Mouse (Mus musculus): ENCODE measurements around the gene Gbf1. TPM values are rescaled to one million over a fixed set of nuclear protein-coding genes. Genes with fewer than 3 reads are reported as not detected.

The Gbf1 gene
- polyA plus RNA-seq, 1 experiment from 2014 or later, result 45.0 TPM

DNA sequence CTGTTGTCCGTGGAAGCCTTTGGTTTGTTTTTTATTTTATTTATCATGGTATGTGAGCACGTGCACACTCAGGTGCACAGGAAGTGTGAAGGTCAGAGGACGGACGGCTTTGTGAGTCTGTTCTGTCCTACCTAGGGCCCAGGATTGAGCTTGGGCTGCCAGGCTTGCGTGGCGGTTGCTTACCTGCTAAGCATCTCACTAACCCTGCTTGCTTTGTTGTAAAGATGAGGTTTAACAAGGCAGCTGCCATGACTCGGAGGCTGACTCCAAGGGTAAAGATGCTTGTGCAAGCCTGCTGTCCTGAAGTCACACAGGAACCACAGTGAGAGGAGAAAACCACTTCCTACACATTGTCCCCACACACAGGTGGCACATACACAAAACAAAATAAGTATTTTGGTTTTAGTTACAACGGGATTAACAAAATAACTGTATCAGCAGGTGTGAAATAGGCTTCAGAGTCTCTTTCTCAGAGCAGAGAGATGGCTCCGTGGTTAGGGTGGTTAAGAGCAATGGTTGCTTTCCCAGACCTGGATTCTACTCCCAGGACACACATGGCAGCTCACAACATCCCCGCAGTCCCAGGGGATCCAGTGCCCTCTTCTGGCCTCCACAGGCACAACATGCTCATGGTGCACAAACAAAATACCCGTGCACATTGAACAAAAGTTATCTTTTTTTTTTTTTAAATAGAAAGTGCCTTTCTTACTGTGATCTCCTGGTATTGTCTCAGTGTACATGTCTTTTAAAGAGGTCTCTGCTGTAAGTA is 130.0 kb downstream of the Gbf1 start:
- H3K4me3 ChIP-seq (ENCODE audit: control insufficient read depth in 1 of 2, insufficient read depth in 1 of 2, low read depth in 1 of 2, low read length in 2 of 2), result no peak overlapping the region
- 93% methylated on average over 11 of the region's 11 CpGs for WGBS
- H3K36me3 ChIP-seq (ENCODE audit: control insufficient read depth, insufficient read depth, low read length), result peaks cover 98% of the 10 kb centered on the region
- H3K4me2 ChIP-seq (ENCODE audit: low read length), result no peak overlapping the region
- no peak overlapping the region for H3K9ac ChIP-seq (ENCODE audit: low read length)
- ATAC-seq (ENCODE audit: insufficient number of reproducible peaks, insufficient read depth, low FRiP score, low read depth), result no peak
- H3K27me3 ChIP-seq (ENCODE audit: control insufficient read depth, insufficient read depth, low read length), result no peaks in the 10 kb centered on the region
- no peaks in the 10 kb centered on the region for H3K9me3 ChIP-seq (ENCODE audit: control insufficient read depth, low read length)
- no peak overlapping the region for H3K27ac ChIP-seq (replicated peaks in 1 of 2; ENCODE audit: control insufficient read depth in 1 of 2, insufficient read depth in 1 of 2, low read depth in 2 of 2, low read length in 2 of 2)
- H3K4me1 ChIP-seq (ENCODE audit: control insufficient read depth in 2 of 2, insufficient read depth in 2 of 2, low read length in 2 of 2), result no peaks in the 10 kb centered on the region

DNA sequence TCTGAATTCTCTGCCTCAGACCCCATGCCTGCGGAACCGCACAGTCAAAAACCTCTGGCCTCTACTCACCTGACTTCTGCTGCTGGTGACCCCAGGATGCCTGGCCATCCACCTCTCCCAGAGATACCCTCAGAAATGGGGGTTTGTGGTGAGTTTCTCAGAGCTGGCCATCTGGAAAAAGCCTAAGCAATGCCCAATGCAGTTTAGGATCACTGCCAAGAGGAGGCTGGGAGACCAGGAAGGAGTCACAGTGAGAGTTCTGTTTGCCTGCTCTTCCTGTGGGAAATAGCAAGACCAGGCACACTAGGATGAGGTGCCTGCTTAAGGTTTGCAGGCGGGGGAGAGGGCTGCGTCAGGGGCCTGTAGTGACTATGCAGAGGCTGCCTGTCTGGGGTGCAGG is 132.4 kb downstream of the Gbf1 start:
- ATAC-seq (ENCODE audit: insufficient number of reproducible peaks, insufficient read depth, low FRiP score, low read depth), result no peak
- WGBS, result 91% methylated on average over 4 of the region's 4 CpGs

DNA sequence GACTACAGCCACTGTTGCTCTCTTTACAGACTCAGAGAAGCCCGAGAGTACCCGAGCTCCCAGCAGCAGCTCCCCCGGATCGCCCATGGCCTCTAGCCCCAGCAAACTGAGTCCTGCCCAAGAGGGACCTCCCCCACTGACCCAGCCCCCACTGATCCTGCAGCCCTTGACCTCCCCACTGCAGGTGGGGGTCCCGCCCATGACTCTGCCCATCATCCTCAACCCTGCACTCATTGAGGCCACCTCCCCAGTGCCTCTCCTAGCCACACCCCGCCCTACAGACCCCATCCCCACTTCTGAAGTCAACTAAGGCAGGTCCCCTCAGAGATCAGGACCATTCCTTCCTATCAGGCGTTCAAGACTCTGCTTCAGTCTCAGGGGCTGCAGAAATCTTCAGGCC is 133.3 kb downstream of the Gbf1 start:
- no peaks in the 10 kb centered on the region for H3K4me1 ChIP-seq (ENCODE audit: control insufficient read depth in 2 of 2, insufficient read depth in 2 of 2, low read length in 2 of 2)
- ATAC-seq (ENCODE audit: insufficient number of reproducible peaks, insufficient read depth, low FRiP score, low read depth), result no peak
- no peak overlapping the region for H3K27ac ChIP-seq (replicated peaks in 1 of 2; ENCODE audit: control insufficient read depth in 1 of 2, insufficient read depth in 1 of 2, low read depth in 2 of 2, low read length in 2 of 2)
- no peaks in the 10 kb centered on the region for H3K9me3 ChIP-seq (ENCODE audit: control insufficient read depth, low read length)
- H3K36me3 ChIP-seq (ENCODE audit: control insufficient read depth, insufficient read depth, low read length), result peaks cover 68% of the 10 kb centered on the region
- no peak overlapping the region for H3K4me2 ChIP-seq (ENCODE audit: low read length)
- WGBS, result 82% methylated on average over 7 of the region's 7 CpGs
- H3K4me3 ChIP-seq (ENCODE audit: control insufficient read depth in 1 of 2, insufficient read depth in 1 of 2, low read depth in 1 of 2, low read length in 2 of 2), result no peak overlapping the region
- H3K27me3 ChIP-seq (ENCODE audit: control insufficient read depth, insufficient read depth, low read length), result no peaks in the 10 kb centered on the region
- H3K9ac ChIP-seq (ENCODE audit: low read length), result no peak overlapping the region

More for the DNA sequence above, 132.4 kb downstream of the Gbf1 start:
- no peak overlapping the region for H3K27ac ChIP-seq (replicated peaks in 1 of 2; ENCODE audit: control insufficient read depth in 1 of 2, insufficient read depth in 1 of 2, low read depth in 2 of 2, low read length in 2 of 2)
- H3K9ac ChIP-seq (ENCODE audit: low read length), result no peak overlapping the region
- no peak overlapping the region for H3K4me3 ChIP-seq (ENCODE audit: control insufficient read depth in 1 of 2, insufficient read depth in 1 of 2, low read depth in 1 of 2, low read length in 2 of 2)
- H3K4me1 ChIP-seq (ENCODE audit: control insufficient read depth in 2 of 2, insufficient read depth in 2 of 2, low read length in 2 of 2), result no peaks in the 10 kb centered on the region
- H3K27me3 ChIP-seq (ENCODE audit: control insufficient read depth, insufficient read depth, low read length), result no peaks in the 10 kb centered on the region
- no peaks in the 10 kb centered on the region for H3K9me3 ChIP-seq (ENCODE audit: control insufficient read depth, low read length)
- H3K4me2 ChIP-seq (ENCODE audit: low read length), result no peak overlapping the region
- H3K36me3 ChIP-seq (ENCODE audit: control insufficient read depth, insufficient read depth, low read length), result peaks cover 77% of the 10 kb centered on the region

GRCm38 (mm10) chr19:46286047-46286446 is 133.7 kb downstream of the Gbf1 start:
- no peak overlapping the region for H3K9ac ChIP-seq (ENCODE audit: low read length)
- no peak overlapping the region for H3K4me3 ChIP-seq (ENCODE audit: control insufficient read depth in 1 of 2, insufficient read depth in 1 of 2, low read depth in 1 of 2, low read length in 2 of 2)
- ATAC-seq (ENCODE audit: insufficient number of reproducible peaks, insufficient read depth, low FRiP score, low read depth), result no peak
- no peaks in the 10 kb centered on the region for H3K4me1 ChIP-seq (ENCODE audit: control insufficient read depth in 2 of 2, insufficient read depth in 2 of 2, low read length in 2 of 2)
- H3K27ac ChIP-seq (replicated peaks in 1 of 2; ENCODE audit: control insufficient read depth in 1 of 2, insufficient read depth in 1 of 2, low read depth in 2 of 2, low read length in 2 of 2), result no peak overlapping the region
- no peaks in the 10 kb centered on the region for H3K27me3 ChIP-seq (ENCODE audit: control insufficient read depth, insufficient read depth, low read length)
- H3K4me2 ChIP-seq (ENCODE audit: low read length), result no peak overlapping the region
- 86% methylated on average over 6 of the region's 6 CpGs for WGBS
- H3K36me3 ChIP-seq (ENCODE audit: control insufficient read depth, insufficient read depth, low read length), result peaks cover 63% of the 10 kb centered on the region
- H3K9me3 ChIP-seq (ENCODE audit: control insufficient read depth, low read length), result no peaks in the 10 kb centered on the region

GRCm38 (mm10) chr19:46286926-46287325 is 134.6 kb downstream of the Gbf1 start:
- no peak overlapping the region for H3K4me3 ChIP-seq (ENCODE audit: control insufficient read depth in 1 of 2, insufficient read depth in 1 of 2, low read depth in 1 of 2, low read length in 2 of 2)
- H3K4me2 ChIP-seq (ENCODE audit: low read length), result no peak overlapping the region
- peaks cover 55% of the 10 kb centered on the region for H3K36me3 ChIP-seq (ENCODE audit: control insufficient read depth, insufficient read depth, low read length)
- ATAC-seq (ENCODE audit: insufficient number of reproducible peaks, insufficient read depth, low FRiP score, low read depth), result no peak
- no peaks in the 10 kb centered on the region for H3K4me1 ChIP-seq (ENCODE audit: control insufficient read depth in 2 of 2, insufficient read depth in 2 of 2, low read length in 2 of 2)
- no peaks in the 10 kb centered on the region for H3K27me3 ChIP-seq (ENCODE audit: control insufficient read depth, insufficient read depth, low read length)
- H3K9me3 ChIP-seq (ENCODE audit: control insufficient read depth, low read length), result no peaks in the 10 kb centered on the region
- no peak overlapping the region for H3K9ac ChIP-seq (ENCODE audit: low read length)
- no peak overlapping the region for H3K27ac ChIP-seq (replicated peaks in 1 of 2; ENCODE audit: control insufficient read depth in 1 of 2, insufficient read depth in 1 of 2, low read depth in 2 of 2, low read length in 2 of 2)
- 74% methylated on average over 3 of the region's 3 CpGs for WGBS

DNA sequence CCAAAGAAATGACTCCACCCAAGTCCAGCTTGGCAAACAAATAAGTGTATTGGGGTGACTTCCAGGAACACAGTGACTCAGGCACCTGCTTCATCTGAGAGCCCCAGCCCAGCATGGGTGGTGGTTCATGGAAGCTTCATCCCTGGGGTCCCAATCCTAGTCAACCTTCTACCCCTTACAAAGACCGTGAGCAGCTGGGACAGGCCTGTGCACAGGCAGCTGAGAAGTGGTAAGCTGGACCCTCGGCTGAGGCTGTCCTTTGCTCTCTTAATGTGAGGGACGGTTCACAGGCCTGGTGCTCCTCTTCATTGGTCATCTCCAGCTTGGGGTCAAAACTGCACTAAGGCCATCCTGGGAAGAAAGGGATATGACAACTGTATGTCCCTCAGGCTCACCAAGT is 135.3 kb downstream of the Gbf1 start:
- Histone ChIP-seq H3K9me3 (ENCODE audit: control insufficient read depth, low read length) (no peaks in the 10 kb centered on the region), H3K4me2 (ENCODE audit: low read length) (no peak overlapping the region), H3K27me3 (ENCODE audit: control insufficient read depth, insufficient read depth, low read length) (peaks cover 5% of the 10 kb centered on the region; the same call in 1 of the 2 replicates), H3K27ac (replicated peaks in 1 of 2; ENCODE audit: control insufficient read depth in 1 of 2, insufficient read depth in 1 of 2, low read depth in 2 of 2, low read length in 2 of 2) (no peak overlapping the region), H3K4me3 (ENCODE audit: control insufficient read depth in 1 of 2, insufficient read depth in 1 of 2, low read depth in 1 of 2, low read length in 2 of 2) (no peak overlapping the region), H3K9ac (ENCODE audit: low read length) (no peak overlapping the region), H3K4me1 (ENCODE audit: control insufficient read depth in 2 of 2, insufficient read depth in 2 of 2, low read length in 2 of 2) (no peaks in the 10 kb centered on the region), H3K36me3 (ENCODE audit: control insufficient read depth, insufficient read depth, low read length) (peaks cover 48% of the 10 kb centered on the region)
- no peak for ATAC-seq (ENCODE audit: insufficient number of reproducible peaks, insufficient read depth, low FRiP score, low read depth)
- 79% methylated on average over 3 of the region's 3 CpGs for WGBS

GRCm38 (mm10) chr19:46290535-46291105 is 138.3 kb downstream of the Gbf1 start:
- no peaks in the 10 kb centered on the region for H3K4me1 ChIP-seq (ENCODE audit: control insufficient read depth in 2 of 2, insufficient read depth in 2 of 2, low read length in 2 of 2)
- H3K4me3 ChIP-seq (ENCODE audit: control insufficient read depth in 1 of 2, insufficient read depth in 1 of 2, low read depth in 1 of 2, low read length in 2 of 2), result no peak overlapping the region
- H3K27me3 ChIP-seq (ENCODE audit: control insufficient read depth, insufficient read depth, low read length), result peaks cover 7% of the 10 kb centered on the region; the same call in 1 of the 2 replicates
- peaks cover 18% of the 10 kb centered on the region for H3K36me3 ChIP-seq (ENCODE audit: control insufficient read depth, insufficient read depth, low read length)
- ATAC-seq (ENCODE audit: insufficient number of reproducible peaks, insufficient read depth, low FRiP score, low read depth), result no peak
- H3K27ac ChIP-seq (replicated peaks in 1 of 2; ENCODE audit: control insufficient read depth in 1 of 2, insufficient read depth in 1 of 2, low read depth in 2 of 2, low read length in 2 of 2), result no peak overlapping the region
- no peaks in the 10 kb centered on the region for H3K9me3 ChIP-seq (ENCODE audit: control insufficient read depth, low read length)
- no peak overlapping the region for H3K4me2 ChIP-seq (ENCODE audit: low read length)
- H3K9ac ChIP-seq (ENCODE audit: low read length), result no peak overlapping the region
- 64% methylated on average over 12 of the region's 12 CpGs for WGBS

All from heart, embryonic 14.5 days (tissue).